Mouse (Mus musculus): Measurements from ENCODE around the gene Ubd. TPM values are rescaled to one million over a fixed set of nuclear protein-coding genes. Genes with fewer than 3 reads are reported as not detected.

The Ubd gene
- polyA plus RNA-seq (2014; fragmentation: Illumina TruSeq; extraction: RNeasy Lipid Tissue Mini Kit (QIAGEN cat#74804); ENCODE audit: low read depth, low replicate concordance): 12.9 TPM

GRCm38 (mm10) chr17:37193656-37194055, at the start of gene Ubd:
Gene Ubd, plus strand, starts transcription at chr17:37193892.

GRCm38 (mm10) chr17:37161394-37161793, 32.3 kb upstream of the Ubd start, which contains the start of gene Olfr93:
Gene Olfr93, minus strand, starts transcription at chr17:37161494.

GRCm38 (mm10) chr17:37200894-37201293, 7.2 kb downstream of the Ubd start, which contains the start of gene Olfr94:
Gene Olfr94, minus strand, starts transcription at chr17:37200994.

GRCm38 (mm10) chr17:37213018-37213417, 19.3 kb downstream of the Ubd start, which contains the start of gene Olfr95:
Gene Olfr95, minus strand, starts transcription at chr17:37213118.

GRCm38 (mm10) chr17:37219846-37220245, 26.2 kb downstream of the Ubd start, which contains the start of gene Olfr96:
Gene Olfr96, plus strand, starts transcription at chr17:37220146.

GRCm38 (mm10) chr17:37237230-37237629, 43.5 kb downstream of the Ubd start, which contains the start of gene Olfr97:
Gene Olfr97, minus strand, starts transcription at chr17:37237330.

Other genes starting within 250 kb of the Ubd start
- gene Ppp1r11, start 242.2 kb upstream of the Ubd start, polyA plus RNA-seq (2014; fragmentation: Illumina TruSeq; extraction: RNeasy Lipid Tissue Mini Kit (QIAGEN cat#74804); ENCODE audit: low read depth, low replicate concordance): 9.2 TPM
- gene Znrd1, start 235.3 kb upstream of the Ubd start, polyA plus RNA-seq (2014; fragmentation: Illumina TruSeq; extraction: RNeasy Lipid Tissue Mini Kit (QIAGEN cat#74804); ENCODE audit: low read depth, low replicate concordance): 19.7 TPM
- gene Znrd1as, start 235.3 kb upstream of the Ubd start, polyA plus RNA-seq (2014; fragmentation: Illumina TruSeq; extraction: RNeasy Lipid Tissue Mini Kit (QIAGEN cat#74804); ENCODE audit: low read depth, low replicate concordance): 22.8 TPM
- not detected for gene 2410137M14Rik, start 212.7 kb upstream of the Ubd start, polyA plus RNA-seq (2014; fragmentation: Illumina TruSeq; extraction: RNeasy Lipid Tissue Mini Kit (QIAGEN cat#74804); ENCODE audit: low read depth, low replicate concordance)
- 0.28 TPM for gene H2-M5, start 204.4 kb upstream of the Ubd start, polyA plus RNA-seq (2014; fragmentation: Illumina TruSeq; extraction: RNeasy Lipid Tissue Mini Kit (QIAGEN cat#74804); ENCODE audit: low read depth, low replicate concordance)
- gene Zfp57, start 192.7 kb upstream of the Ubd start, polyA plus RNA-seq (2014; fragmentation: Illumina TruSeq; extraction: RNeasy Lipid Tissue Mini Kit (QIAGEN cat#74804); ENCODE audit: low read depth, low replicate concordance): 5.1 TPM
- not detected for gene Mog, start 170.5 kb upstream of the Ubd start, polyA plus RNA-seq (2014; fragmentation: Illumina TruSeq; extraction: RNeasy Lipid Tissue Mini Kit (QIAGEN cat#74804); ENCODE audit: low read depth, low replicate concordance)
- gene Gabbr1, start 147.9 kb upstream of the Ubd start, polyA plus RNA-seq (2014; fragmentation: Illumina TruSeq; extraction: RNeasy Lipid Tissue Mini Kit (QIAGEN cat#74804); ENCODE audit: low read depth, low replicate concordance): 42.1 TPM
- gene Olfr90, start 105.4 kb upstream of the Ubd start, polyA plus RNA-seq (2014; fragmentation: Illumina TruSeq; extraction: RNeasy Lipid Tissue Mini Kit (QIAGEN cat#74804); ENCODE audit: low read depth, low replicate concordance): not detected
- not detected for gene Olfr91, start 95.6 kb upstream of the Ubd start, polyA plus RNA-seq (2014; fragmentation: Illumina TruSeq; extraction: RNeasy Lipid Tissue Mini Kit (QIAGEN cat#74804); ENCODE audit: low read depth, low replicate concordance)
- gene Olfr92, start 73.8 kb upstream of the Ubd start, polyA plus RNA-seq (2014; fragmentation: Illumina TruSeq; extraction: RNeasy Lipid Tissue Mini Kit (QIAGEN cat#74804); ENCODE audit: low read depth, low replicate concordance): not detected
- not detected for gene Olfr93, start 32.4 kb upstream of the Ubd start, polyA plus RNA-seq (2014; fragmentation: Illumina TruSeq; extraction: RNeasy Lipid Tissue Mini Kit (QIAGEN cat#74804); ENCODE audit: low read depth, low replicate concordance)
- gene Olfr94, start 7.1 kb downstream of the Ubd start, polyA plus RNA-seq (2014; fragmentation: Illumina TruSeq; extraction: RNeasy Lipid Tissue Mini Kit (QIAGEN cat#74804); ENCODE audit: low read depth, low replicate concordance): not detected
- not detected for gene Olfr95, start 19.2 kb downstream of the Ubd start, polyA plus RNA-seq (2014; fragmentation: Illumina TruSeq; extraction: RNeasy Lipid Tissue Mini Kit (QIAGEN cat#74804); ENCODE audit: low read depth, low replicate concordance)
- gene Olfr96, start 26.3 kb downstream of the Ubd start, polyA plus RNA-seq (2014; fragmentation: Illumina TruSeq; extraction: RNeasy Lipid Tissue Mini Kit (QIAGEN cat#74804); ENCODE audit: low read depth, low replicate concordance): not detected
- not detected for gene Olfr97, start 43.4 kb downstream of the Ubd start, polyA plus RNA-seq (2014; fragmentation: Illumina TruSeq; extraction: RNeasy Lipid Tissue Mini Kit (QIAGEN cat#74804); ENCODE audit: low read depth, low replicate concordance)
- not detected for gene Olfr98, start 69.9 kb downstream of the Ubd start, polyA plus RNA-seq (2014; fragmentation: Illumina TruSeq; extraction: RNeasy Lipid Tissue Mini Kit (QIAGEN cat#74804); ENCODE audit: low read depth, low replicate concordance)
- 3.1 TPM for gene H2-M3, start 76.3 kb downstream of the Ubd start, polyA plus RNA-seq (2014; fragmentation: Illumina TruSeq; extraction: RNeasy Lipid Tissue Mini Kit (QIAGEN cat#74804); ENCODE audit: low read depth, low replicate concordance)
- not detected for gene Olfr99, start 89.6 kb downstream of the Ubd start, polyA plus RNA-seq (2014; fragmentation: Illumina TruSeq; extraction: RNeasy Lipid Tissue Mini Kit (QIAGEN cat#74804); ENCODE audit: low read depth, low replicate concordance)
- gene Olfr101, start 110.4 kb downstream of the Ubd start, polyA plus RNA-seq (2014; fragmentation: Illumina TruSeq; extraction: RNeasy Lipid Tissue Mini Kit (QIAGEN cat#74804); ENCODE audit: low read depth, low replicate concordance): not detected
- gene Olfr102, start 123.2 kb downstream of the Ubd start, polyA plus RNA-seq (2014; fragmentation: Illumina TruSeq; extraction: RNeasy Lipid Tissue Mini Kit (QIAGEN cat#74804); ENCODE audit: low read depth, low replicate concordance): not detected
- gene Olfr103, start 145.8 kb downstream of the Ubd start, polyA plus RNA-seq (2014; fragmentation: Illumina TruSeq; extraction: RNeasy Lipid Tissue Mini Kit (QIAGEN cat#74804); ENCODE audit: low read depth, low replicate concordance): not detected
- not detected for gene Olfr104-ps, start 165.7 kb downstream of the Ubd start, polyA plus RNA-seq (2014; fragmentation: Illumina TruSeq; extraction: RNeasy Lipid Tissue Mini Kit (QIAGEN cat#74804); ENCODE audit: low read depth, low replicate concordance)
- gene Olfr105-ps, start 185.1 kb downstream of the Ubd start, polyA plus RNA-seq (2014; fragmentation: Illumina TruSeq; extraction: RNeasy Lipid Tissue Mini Kit (QIAGEN cat#74804); ENCODE audit: low read depth, low replicate concordance): not detected
- gene Olfr106-ps, start 196.5 kb downstream of the Ubd start, polyA plus RNA-seq (2014; fragmentation: Illumina TruSeq; extraction: RNeasy Lipid Tissue Mini Kit (QIAGEN cat#74804); ENCODE audit: low read depth, low replicate concordance): not detected
- gene Olfr107, start 205.3 kb downstream of the Ubd start, polyA plus RNA-seq (2014; fragmentation: Illumina TruSeq; extraction: RNeasy Lipid Tissue Mini Kit (QIAGEN cat#74804); ENCODE audit: low read depth, low replicate concordance): not detected

Measured in sigmoid colon, adult 10 weeks (tissue).